Mouse (Mus musculus) cortical plate, adult 2 months (tissue): ENCODE data around the gene Plxna4. TPM values are rescaled to one million over a fixed set of nuclear protein-coding genes. Genes with fewer than 3 reads are reported as not detected.

Experiments used
- H3K27ac ChIP-seq: fragments of 200-500 bp; 2 replicates; pipeline ENCODE4 v1.5.1; 2012; ENCODE audit warnings: low read length, control low read depth, inconsistent platforms; ENCODE audit not compliant: insufficient read depth
- H3K4me1 ChIP-seq: fragments of 200-500 bp; 2 replicates; pipeline ENCODE4 v1.6.1; 2011; ENCODE audit warnings: low read length; ENCODE audit not compliant: control insufficient read depth, insufficient read depth
- H3K4me3 ChIP-seq: fragments of 200-500 bp; 2 replicates; pipeline ENCODE4 v1.5.1; 2011; ENCODE audit warnings: mild to moderate bottlenecking, low read length, control low read depth; ENCODE audit not compliant: insufficient read depth
- CTCF ChIP-seq: fragments of 200-500 bp; IDR thresholded peaks from 2 replicates; pipeline ENCODE4 v1.5.1; 2011; ENCODE audit warnings: mild to moderate bottlenecking, control low read depth, low read length; ENCODE audit not compliant: insufficient read depth; ENCODE audit errors: extremely low read depth
- POLR2A ChIP-seq: fragments of 200-500 bp; IDR thresholded peaks from 2 replicates; pipeline ENCODE4 v1.6.1; 2011; ENCODE audit warnings: mild to moderate bottlenecking, low read length, control low read depth; ENCODE audit not compliant: insufficient read depth; ENCODE audit errors: extremely low read depth
- polyA plus RNA-seq: library from polyadenylated mRNA; depleted of rRNA; stranded (reverse); fragments of >200 nt; gene quantifications from 2 replicates; pipeline ENCODE4 v1.2.3, GENCODE M21; 2012

Gene Plxna4
- polyA plus RNA-seq, 1 experiment, result 14.9 TPM

GRCm38 (mm10) chr6:32199616-32200015 is 388.4 kb downstream of the Plxna4 start:
- TF ChIP-seq POLR2A, result no peak
- Histone ChIP-seq H3K4me3 (no peak overlapping the region), H3K27ac (no peak overlapping the region), H3K4me1 (no peaks in the 10 kb centered on the region)

GRCm38 (mm10) chr6:32196913-32197312 is 391.1 kb downstream of the Plxna4 start:
- TF ChIP-seq CTCF, result no peak
- TF ChIP-seq POLR2A, result no peak

GRCm38 (mm10) chr6:32193046-32193445 is 394.9 kb downstream of the Plxna4 start:
- Histone ChIP-seq H3K4me3 (no peak overlapping the region), H3K27ac (no peak overlapping the region), H3K4me1 (no peaks in the 10 kb centered on the region)
- TF ChIP-seq CTCF (no peak), POLR2A (no peak)

More at GRCm38 (mm10) chr6:32196913-32197312, 391.1 kb downstream of the Plxna4 start:
- Histone ChIP-seq H3K27ac (no peak overlapping the region), H3K4me3 (no peak overlapping the region), H3K4me1 (no peaks in the 10 kb centered on the region)

DNA sequence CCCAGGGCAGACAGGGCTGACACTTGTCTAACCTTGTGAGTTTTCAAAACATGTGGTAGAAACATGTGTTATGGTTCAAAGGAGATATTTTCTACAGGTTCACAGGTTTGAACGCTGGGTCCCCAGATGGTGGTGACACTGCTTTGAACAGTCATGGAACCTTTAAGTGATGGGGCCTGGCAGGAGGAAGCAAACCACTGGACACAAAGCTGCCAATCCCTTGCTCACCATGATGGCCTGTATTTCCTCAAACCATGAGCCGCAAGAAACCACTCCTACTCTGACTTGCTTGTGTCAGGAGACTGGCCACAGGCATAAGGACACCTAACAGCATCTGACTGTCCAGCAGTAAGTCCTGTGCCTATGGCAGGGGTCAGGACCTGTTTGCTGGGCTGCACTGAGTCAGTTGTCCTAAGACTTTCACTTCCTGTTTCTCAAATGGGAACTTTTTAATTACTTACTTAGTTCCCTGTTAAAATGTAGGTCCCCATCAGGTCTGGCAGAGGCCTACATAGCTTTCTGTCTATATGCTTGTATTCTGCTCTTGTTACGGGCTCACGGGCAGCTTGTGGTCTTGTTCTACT is 403.5 kb downstream of the Plxna4 start:
- Histone ChIP-seq H3K4me1 (no peaks in the 10 kb centered on the region), H3K4me3 (no peak overlapping the region), H3K27ac (no peak overlapping the region)
- TF ChIP-seq POLR2A (no peak), CTCF (no peak)

DNA sequence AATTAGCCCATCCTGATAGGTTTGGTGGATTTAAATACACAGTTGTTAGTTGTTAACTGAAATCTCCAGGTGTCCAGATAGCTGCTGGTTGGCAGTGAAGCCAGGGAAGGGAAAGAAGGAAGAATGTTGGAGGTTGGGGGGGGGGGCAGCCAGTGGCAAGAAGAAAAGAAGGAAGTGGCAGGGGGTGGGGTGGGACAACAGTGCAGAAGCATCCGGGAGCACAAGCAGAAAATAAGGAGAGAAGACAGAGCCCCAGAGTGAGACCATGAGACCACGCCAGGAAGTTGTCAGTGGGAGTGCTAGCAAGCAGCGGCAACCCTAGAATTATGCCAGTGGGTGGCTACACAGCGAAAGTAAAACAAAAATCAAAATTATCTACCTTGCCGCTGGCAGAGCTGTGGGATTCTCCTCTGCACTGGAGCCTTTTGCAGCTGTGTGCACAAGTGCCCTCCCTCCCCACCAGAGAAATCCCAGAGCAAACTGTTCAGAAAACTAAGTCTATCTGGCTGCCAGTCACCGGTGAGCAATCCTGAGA is 404.3 kb downstream of the Plxna4 start:
- H3K4me1 ChIP-seq, result no peaks in the 10 kb centered on the region
- no peak overlapping the region for H3K4me3 ChIP-seq
- H3K27ac ChIP-seq, result no peak overlapping the region
- TF ChIP-seq POLR2A (no peak), CTCF (no peak)

- H3K4me1 ChIP-seq, result no peaks in the 10 kb centered on the region
- H3K27ac ChIP-seq, result no peak overlapping the region
- no peak overlapping the region for H3K4me3 ChIP-seq
- TF ChIP-seq POLR2A (no peak), CTCF (no peak)
Measured at GRCm38 (mm10) chr6:32180012-32180358, 408.0 kb downstream of the Plxna4 start.

GRCm38 (mm10) chr6:32179346-32180011 is 408.5 kb downstream of the Plxna4 start:
- TF ChIP-seq CTCF (no peak), POLR2A (no peak)
- H3K4me3 ChIP-seq, result no peak overlapping the region
- H3K27ac ChIP-seq, result no peak overlapping the region
- H3K4me1 ChIP-seq, result no peaks in the 10 kb centered on the region

- TF ChIP-seq POLR2A, result no peak
- TF ChIP-seq CTCF, result no peak
- no peak overlapping the region for H3K27ac ChIP-seq
- no peak overlapping the region for H3K4me3 ChIP-seq
- no peaks in the 10 kb centered on the region for H3K4me1 ChIP-seq
Measured at GRCm38 (mm10) chr6:32177905-32178304, 410.1 kb downstream of the Plxna4 start.

GRCm38 (mm10) chr6:32167725-32168124 is 420.3 kb downstream of the Plxna4 start:
- no peaks in the 10 kb centered on the region for H3K4me1 ChIP-seq
- H3K4me3 ChIP-seq, result no peak overlapping the region
- no peak for TF ChIP-seq POLR2A
- no peak for TF ChIP-seq CTCF
- H3K27ac ChIP-seq, result no peak overlapping the region

- H3K4me3 ChIP-seq, result no peak overlapping the region
- TF ChIP-seq POLR2A (no peak), CTCF (no peak)
- no peak overlapping the region for H3K27ac ChIP-seq
- 0 out of 2 replicates have a peak, but pooled peaks cover 1% of the 10 kb centered on the region for H3K4me1 ChIP-seq
Measured at GRCm38 (mm10) chr6:32160370-32160769, 427.6 kb downstream of the Plxna4 start.
